Mouse (Mus musculus) gonadal fat pad, adult 2 months (tissue): ENCODE results near the gene Nipal3. TPM values are rescaled to one million over a fixed set of nuclear protein-coding genes. Genes with fewer than 3 reads are reported as not detected.

ENCODE experiments used
- DNase-seq: peaks from one replicate; pipeline ENCODE4 v3.0.0-alpha.2; 2012; ENCODE audit warnings: low read depth
- polyA plus RNA-seq: library from polyadenylated mRNA; depleted of rRNA; stranded (reverse); fragments of >200 nt; gene quantifications from 2 replicates; pipeline ENCODE4 v1.2.3, GENCODE M21; 2012

Gene Nipal3
- polyA plus RNA-seq, 1 experiment: 11.7 TPM

DNA sequence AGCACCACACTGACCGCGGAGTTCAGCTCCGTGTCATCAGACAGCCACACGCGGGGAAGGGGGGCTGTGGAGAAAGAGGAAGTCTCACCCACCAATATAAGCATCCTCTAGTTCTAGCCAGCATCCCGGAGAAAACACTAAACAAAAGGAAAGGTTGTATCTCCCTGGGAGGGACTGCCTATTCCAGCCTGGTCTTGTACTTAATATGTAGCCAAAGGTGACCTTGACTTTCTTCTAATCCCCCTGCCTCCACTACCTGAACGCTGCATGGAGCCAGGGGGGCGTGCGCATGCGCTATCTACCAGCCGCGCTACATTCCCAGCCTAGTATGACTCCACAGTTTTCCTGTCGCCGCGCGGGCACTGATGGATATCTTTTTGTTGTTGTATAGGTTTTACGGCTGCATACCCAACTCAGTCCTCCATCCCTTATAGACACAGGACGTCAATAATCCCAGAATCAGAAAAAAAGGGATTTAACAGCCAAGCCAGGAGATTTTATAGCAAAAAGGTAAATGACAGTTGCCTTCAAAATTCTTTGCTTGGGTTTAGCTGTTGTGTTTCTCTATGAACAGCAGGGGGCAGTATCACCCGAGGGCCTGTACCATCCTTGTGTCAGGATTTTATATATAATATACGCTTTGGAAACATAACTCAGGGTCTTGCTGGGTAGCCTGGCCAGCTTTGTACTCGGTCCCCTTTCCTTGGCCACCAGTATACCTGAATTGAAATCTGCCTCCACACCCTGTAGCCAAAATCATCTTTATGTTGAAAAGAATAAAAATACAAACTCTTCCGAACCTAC is 12.9 kb upstream of the Nipal3 start:
- DNase-seq: no peak

- no peak for DNase-seq
Observed at GRCm38 (mm10) chr4:135505794-135506193, 11.0 kb upstream of the Nipal3 start.

DNA sequence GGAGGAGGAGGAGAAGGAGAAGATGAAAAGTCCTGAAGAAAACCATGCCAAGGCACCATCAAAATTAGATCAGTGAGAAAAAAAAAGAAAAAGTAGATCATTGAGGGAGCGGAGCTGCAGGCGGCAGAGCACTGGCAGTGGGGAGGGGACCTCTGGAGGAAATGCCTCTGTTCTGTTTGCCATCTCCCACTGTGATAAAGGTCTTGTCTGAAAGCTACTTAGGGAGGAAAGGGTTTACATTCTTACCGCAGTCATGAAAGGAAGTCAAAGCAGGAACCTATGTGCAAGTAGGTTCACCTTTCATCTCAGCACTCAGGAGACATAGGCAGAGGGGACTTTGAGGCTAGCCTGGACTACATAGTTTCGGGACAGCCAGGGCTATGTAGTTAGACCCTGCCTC is 6.7 kb upstream of the Nipal3 start:
- no peak for DNase-seq

- no peak for DNase-seq
Observed at GRCm38 (mm10) chr4:135499831-135500230, 5.0 kb upstream of the Nipal3 start.

- no peak for DNase-seq
Observed at GRCm38 (mm10) chr4:135498136-135498535, 3.3 kb upstream of the Nipal3 start.

DNA sequence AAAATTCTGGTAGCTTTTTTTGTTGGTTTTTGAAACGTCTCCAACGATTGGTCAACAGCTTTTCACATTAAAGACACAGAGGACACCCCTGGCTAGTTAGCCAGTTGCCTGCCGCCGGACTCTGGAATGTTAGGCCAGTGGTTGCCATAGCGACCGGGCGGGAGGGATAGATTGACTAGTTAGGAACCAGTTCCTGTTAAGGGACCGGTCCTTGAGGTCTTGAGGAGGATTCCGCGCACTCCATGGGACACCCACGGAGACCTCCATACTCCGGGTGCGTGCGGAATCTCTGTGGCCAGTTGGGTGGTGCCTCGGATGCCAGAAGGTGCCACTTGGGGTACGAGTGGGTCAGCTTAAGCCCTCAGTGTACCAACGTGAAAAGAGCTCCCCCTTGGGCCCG is 972 bp upstream of the Nipal3 start:
- DNase-seq: no peak

DNA sequence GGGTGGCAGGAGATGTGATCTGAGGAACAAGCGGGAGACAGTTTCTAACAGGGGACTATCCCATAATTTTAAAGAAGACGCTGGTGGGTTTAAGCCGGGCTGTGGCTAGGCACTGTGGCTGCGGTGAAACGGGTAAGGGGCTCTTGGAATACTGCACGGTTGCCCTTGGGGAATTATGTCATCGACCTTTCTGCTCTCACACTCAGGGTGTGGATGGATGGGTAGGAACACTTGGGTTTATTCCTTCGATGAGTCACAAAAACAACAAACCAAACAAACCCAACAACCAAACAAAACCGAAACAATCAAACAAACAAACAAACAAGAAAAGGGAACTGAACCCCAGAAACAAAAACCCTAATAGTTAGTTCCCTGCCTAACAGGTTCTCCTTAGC is 556 bp upstream of the Nipal3 start:
- no peak for DNase-seq

- no peak for DNase-seq
Observed at GRCm38 (mm10) chr4:135493691-135494520, 932 bp downstream of the Nipal3 start.

DNA sequence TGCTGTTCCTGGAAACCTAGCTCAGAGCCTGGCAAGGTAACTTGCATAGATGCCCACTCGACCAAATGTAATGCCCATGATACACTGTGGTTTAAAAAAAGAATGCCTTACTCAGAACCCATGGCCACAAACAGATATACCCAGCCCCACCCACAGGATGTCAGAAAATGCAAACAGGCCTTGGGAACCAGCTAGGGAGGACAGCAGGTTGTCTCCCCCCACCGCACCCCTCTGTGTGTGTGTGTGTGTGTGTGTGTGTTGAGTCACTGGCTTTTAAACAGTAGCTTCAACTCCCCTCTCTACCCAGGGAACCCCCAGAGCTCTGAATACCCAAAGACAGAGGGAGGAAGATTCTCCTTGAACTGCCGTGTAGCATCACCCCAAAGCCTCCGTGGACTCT is 1.6 kb downstream of the Nipal3 start:
- DNase-seq: no peak

- no peak for DNase-seq
Observed at GRCm38 (mm10) chr4:135489256-135489655, 5.6 kb downstream of the Nipal3 start.

DNA sequence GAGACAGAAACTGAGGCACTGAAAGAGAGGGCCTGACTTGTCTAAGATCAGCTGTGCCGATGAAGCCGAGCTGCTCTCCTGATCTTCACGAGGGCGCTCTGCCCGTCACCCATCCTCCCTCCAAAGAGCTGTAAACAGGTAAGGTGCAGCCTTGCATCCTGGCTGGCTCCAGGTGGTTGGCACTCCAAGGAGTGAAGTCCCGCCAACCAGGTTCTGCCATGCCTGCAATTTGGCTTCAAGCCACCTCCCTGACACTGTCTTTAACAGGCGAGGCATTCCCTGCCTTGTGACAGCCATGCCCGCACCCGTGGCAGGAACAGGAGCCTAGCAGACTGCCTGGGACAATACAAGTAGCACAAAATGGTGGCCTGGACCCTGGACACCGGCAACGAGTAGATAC is 8.5 kb downstream of the Nipal3 start:
- DNase-seq: no peak

DNA sequence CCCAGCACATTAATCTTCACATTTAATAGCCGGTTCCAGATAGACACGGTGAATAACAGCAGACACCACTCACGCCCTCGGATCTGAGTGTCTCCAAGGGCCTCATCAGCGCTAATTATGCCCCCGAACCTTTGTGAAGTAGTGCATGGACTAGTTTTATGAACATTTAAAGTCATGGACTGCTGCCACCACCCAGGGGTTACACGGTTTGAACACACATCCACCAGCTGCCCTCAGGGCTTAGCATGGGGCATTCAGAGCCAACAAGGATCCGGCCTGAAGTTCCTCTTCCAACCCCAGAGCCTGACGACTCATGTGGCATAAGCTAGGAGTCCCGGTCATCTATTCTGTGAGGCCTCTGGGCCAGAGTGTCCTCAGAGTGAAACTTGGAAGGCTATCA is 9.8 kb downstream of the Nipal3 start:
- DNase-seq: no peak

GRCm38 (mm10) chr4:135480370-135480769 is 14.5 kb downstream of the Nipal3 start:
- DNase-seq: no peak

DNA sequence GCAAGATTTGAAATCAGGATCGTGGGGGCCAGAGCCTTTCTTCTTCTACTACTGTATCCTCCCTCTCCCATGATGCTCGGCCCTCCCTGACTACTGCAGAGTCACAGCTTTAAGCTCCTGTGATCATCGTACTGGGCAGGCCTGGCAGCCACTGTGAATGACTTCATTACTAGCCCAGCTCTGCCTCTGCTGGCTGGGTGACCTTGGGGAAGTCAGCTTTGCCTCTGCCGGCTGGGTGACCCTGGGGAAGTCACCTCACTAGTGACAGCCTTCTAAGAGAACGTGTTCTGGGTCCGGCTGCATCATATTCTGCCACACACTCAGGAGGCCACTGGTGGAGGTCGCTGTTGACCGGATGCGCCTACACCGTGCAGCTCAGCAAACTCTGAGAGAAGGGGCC is 17.0 kb downstream of the Nipal3 start:
- no peak for DNase-seq

- DNase-seq: no peak
Observed at GRCm38 (mm10) chr4:135463406-135463805, 31.4 kb downstream of the Nipal3 start.

DNA sequence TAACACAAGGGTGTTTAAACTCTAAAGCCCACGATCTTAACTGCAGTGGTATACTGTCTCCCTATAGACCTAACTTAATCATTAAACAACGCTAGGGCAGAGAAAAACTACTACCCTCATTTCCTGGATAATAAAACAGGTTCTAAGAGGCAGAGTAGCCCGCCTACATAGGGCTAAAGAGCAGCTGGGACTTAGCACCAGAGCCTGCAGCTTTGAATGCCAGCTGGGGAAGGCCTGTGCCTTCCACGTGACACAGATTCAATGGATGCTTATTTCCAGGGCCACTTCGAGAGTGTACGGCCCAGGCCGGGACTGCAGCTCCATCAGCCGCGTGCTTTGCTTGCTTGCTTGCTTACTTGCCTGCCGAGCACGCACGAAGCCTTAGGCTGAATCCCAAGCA is 41.3 kb downstream of the Nipal3 start:
- DNase-seq: no peak

- DNase-seq: no peak
Observed at GRCm38 (mm10) chr4:135453164-135453563, 41.7 kb downstream of the Nipal3 start.

DNA sequence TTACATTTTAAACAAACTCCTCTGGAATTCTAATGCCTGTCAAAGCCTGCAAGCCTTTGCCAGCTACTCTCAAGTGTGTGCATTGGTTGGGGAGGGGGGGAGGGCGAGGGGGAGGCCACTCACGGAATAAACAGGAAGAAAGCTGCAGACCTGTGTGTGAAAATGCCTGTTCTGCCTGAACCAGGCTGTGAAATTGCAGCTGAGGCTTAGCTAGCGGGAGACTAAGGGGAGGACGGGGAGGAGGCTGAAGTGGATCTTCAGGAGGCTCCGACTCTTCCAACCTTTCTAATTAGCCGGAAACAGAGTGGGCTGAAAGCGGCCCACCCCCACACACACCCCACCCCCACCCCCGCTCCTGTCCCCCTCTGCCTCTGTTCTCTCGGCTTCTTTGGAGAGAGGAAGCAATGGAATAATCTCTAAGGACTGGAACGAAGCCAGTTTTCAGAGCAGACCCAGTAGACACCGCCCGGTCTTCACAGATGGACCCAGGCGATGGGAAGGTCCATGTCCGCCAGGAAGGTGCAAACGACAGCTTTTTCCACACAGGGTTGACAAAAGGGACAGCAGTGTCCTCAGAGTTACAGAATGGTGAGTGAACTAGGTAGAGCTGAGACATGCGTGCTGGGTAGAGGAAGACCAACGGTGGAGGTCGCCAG is 43.4 kb downstream of the Nipal3 start:
- DNase-seq: no peak

DNA sequence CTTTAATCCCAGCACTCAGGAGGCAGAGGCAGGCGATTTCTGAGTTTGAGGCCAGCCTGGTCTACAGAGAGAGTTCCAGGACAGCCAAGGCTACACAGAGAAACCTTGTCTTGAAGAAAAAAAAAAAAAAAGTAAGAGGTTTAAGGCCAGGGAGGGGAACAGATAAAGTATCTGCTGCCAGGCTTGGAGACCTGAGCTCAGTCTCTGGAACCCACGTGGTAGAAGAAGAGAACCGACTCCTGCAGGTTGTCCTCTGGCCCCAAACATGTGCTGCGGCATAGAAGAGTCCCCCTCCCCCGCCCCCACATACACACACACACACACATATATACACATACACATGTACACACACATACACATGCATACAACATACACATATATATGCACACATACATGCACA is 52.4 kb downstream of the Nipal3 start:
- DNase-seq: no peak

DNA sequence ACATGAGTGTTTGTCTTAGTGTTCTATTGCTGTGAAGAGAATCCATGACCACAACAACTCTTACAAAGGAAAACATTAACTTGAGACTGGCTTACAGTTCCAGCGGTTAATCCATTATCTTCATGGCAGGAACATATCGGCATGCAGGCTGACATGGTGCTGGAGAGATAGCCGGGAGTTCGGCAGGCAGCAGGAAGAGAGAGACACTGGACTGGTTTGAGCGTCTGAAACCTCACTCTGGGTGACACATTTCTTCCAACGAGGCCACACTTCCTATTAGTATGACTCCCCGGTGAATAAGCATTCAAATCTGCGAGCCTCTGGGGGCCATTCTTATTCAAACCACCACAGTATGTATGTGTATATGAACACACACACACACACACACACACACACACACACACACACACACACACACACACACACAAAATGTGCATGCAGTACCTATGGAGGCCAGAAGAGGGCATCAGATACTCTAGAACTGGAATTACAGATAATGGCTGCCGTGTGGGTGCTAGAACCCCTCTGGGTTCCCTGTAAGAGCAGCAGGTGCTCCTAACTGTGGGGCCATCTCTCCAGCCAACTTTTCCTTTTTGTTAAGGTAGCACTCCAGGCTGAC is 54.8 kb downstream of the Nipal3 start:
- no peak for DNase-seq

- no peak for DNase-seq
Observed at GRCm38 (mm10) chr4:135439188-135439647, 55.6 kb downstream of the Nipal3 start.

GRCm38 (mm10) chr4:135437924-135438323 is 56.9 kb downstream of the Nipal3 start:
- no peak for DNase-seq
